Mouse (Mus musculus) hindbrain, postnatal 0 days (tissue): ENCODE measurements around the gene Slc35a5. TPM values are rescaled to one million over a fixed set of nuclear protein-coding genes. Genes with fewer than 3 reads are reported as not detected.

Experiments
- ATAC-seq: fragments of 200-750 bp; cut with Nextera tagmentation; 2 replicates; pipeline ENCODE4 v1.8.0; 2017; ENCODE audit warnings: mild to moderate bottlenecking, moderate TSS enrichment, moderate library complexity
- DNase-seq: peaks from one replicate; pipeline ENCODE4 v3.0.0-alpha.2; 2015; ENCODE audit warnings: low spot score
- H3K27ac ChIP-seq: fragments of 300-500 bp; sonication (generic); 2 replicates; pipeline ENCODE4 v1.5.1; 2014; ENCODE audit warnings: mild to moderate bottlenecking
- H3K27me3 ChIP-seq: fragments of 300-500 bp; sonication (generic); 2 replicates; pipeline ENCODE4 v1.6.1; 2014; ENCODE audit warnings: low read length, mixed read lengths; ENCODE audit not compliant: insufficient read depth
- H3K36me3 ChIP-seq: fragments of 300-500 bp; sonication (generic); 2 replicates; pipeline ENCODE4 v1.6.1; 2014; ENCODE audit warnings: low read length, mixed read lengths; ENCODE audit not compliant: insufficient read depth
- H3K4me1 ChIP-seq: fragments of 300-500 bp; sonication (generic); 2 replicates; pipeline ENCODE4 v1.6.1; 2014; ENCODE audit warnings: antibody characterized with exemption, low read length, mixed read lengths; ENCODE audit not compliant: insufficient read depth
- H3K4me2 ChIP-seq: fragments of 300-500 bp; sonication (generic); 2 replicates; pipeline ENCODE4 v1.6.1; 2014; ENCODE audit warnings: low read depth, mild to moderate bottlenecking, low read length, moderate library complexity, mixed read lengths
- H3K4me3 ChIP-seq: fragments of 300-500 bp; sonication (generic); 2 replicates; pipeline ENCODE4 v1.5.1; 2014; ENCODE audit warnings: low read length
- H3K9ac ChIP-seq: fragments of 300-500 bp; sonication (generic); replicated peaks from 2 replicates; pipeline ENCODE4 v1.6.1; 2014; ENCODE audit warnings: mild to moderate bottlenecking, low read length, moderate library complexity, mixed read lengths
- H3K9me3 ChIP-seq: fragments of 300-500 bp; sonication (generic); 2 replicates; pipeline ENCODE4 v1.6.1; 2016; ENCODE audit warnings: low read length, mixed read lengths
- CTCF ChIP-seq: IDR thresholded peaks from 2 replicates; pipeline ENCODE4 v1.5.1; 2016; ENCODE audit warnings: antibody characterized with exemption, control low read depth, low read depth
- WGBS: fragments of 180-500 bp; shearing (Covaris S2); extraction: QIAGEN DNeasy Blood & Tissue Kit; methylation state at CpG from one replicate; pipeline ENCODE4 v1.1.7; 2014; 5-methylcytosine and 5-hydroxymethylcytosine counted together
- polyA plus RNA-seq: library from polyadenylated mRNA; unstranded; fragments of >200 nt; fragmentation: Nextera tagmentation; extraction: Ambion mirVana; gene quantifications from 2 replicates; pipeline ENCODE4 v1.2.1, GENCODE M21; 2015
- total RNA-seq: library from RNA; depleted of rRNA; stranded (reverse); fragments of >200 nt; gene quantifications from 2 replicates; pipeline ENCODE4 v1.2.3, GENCODE M21; 2014; rRNA removed

The Slc35a5 gene
- total RNA-seq (30.2 and 43.7 TPM in 2 replicates), polyA plus RNA-seq (26.1 and 36.1 TPM in 2 replicates)

GRCm38 (mm10) chr16:45158522-45159388 is at the start of gene Slc35a5, which contains the start of gene Atg3:
Gene Slc35a5, minus strand, starts transcription at chr16:45158706.
Gene Atg3, plus strand, starts transcription at chr16:45158785.
- under 1% methylated on average over 57 of the region's 64 CpGs for WGBS
- TF ChIP-seq CTCF = no peak
- Histone ChIP-seq H3K4me3 (peak within 1 kb of the TSS; percentile 66), H3K9me3 (no peaks in the 10 kb centered on the region), H3K27me3 (no peaks in the 10 kb centered on the region), H3K36me3 (no peaks in the 10 kb centered on the region), H3K9ac (peak within 1 kb of the TSS; percentile 68), H3K4me2 (peak within 1 kb of the TSS; percentile 68), H3K27ac (peak within 1 kb of the TSS; percentile 89), H3K4me1 (peaks cover 11% of the 10 kb centered on the region; the same call in 1 of the 2 replicates)
- peak; percentile 99 for ATAC-seq
- peak; percentile 99 for DNase-seq

- Histone ChIP-seq H3K9ac (no peak overlapping the region), H3K4me2 (no peak overlapping the region), H3K4me1 (no peaks in the 10 kb centered on the region), H3K27me3 (no peaks in the 10 kb centered on the region), H3K4me3 (no peak overlapping the region), H3K36me3 (no peaks in the 10 kb centered on the region), H3K27ac (no peak overlapping the region), H3K9me3 (no peaks in the 10 kb centered on the region)
- ATAC-seq (no peak), DNase-seq (no peak)
- 53% methylated on average over 12 of the region's 12 CpGs for WGBS
- no peak for TF ChIP-seq CTCF
Observed at GRCm38 (mm10) chr16:45204859-45205670, 46.6 kb upstream of the Slc35a5 start.

DNA sequence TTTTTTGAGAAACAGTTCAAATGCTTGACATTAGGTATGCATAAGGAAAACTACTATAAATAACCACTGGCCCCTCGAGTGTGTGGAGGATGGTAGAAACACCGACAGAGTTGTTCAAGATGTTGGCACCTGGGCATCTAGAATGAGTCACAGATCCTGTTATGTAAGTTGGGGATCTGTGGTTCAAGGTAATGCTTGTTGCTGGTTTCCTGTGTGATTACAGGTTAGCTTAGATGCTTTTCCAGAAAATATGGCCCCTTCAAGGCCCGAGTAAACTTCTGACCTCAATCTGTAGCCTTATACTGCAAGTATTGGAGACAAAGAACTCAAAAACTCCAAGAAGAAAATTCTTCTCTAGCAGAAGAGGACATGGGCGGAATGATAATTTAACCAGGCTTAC is 45.9 kb upstream of the Slc35a5 start:
- Histone ChIP-seq H3K4me1 (no peaks in the 10 kb centered on the region), H3K27me3 (no peaks in the 10 kb centered on the region), H3K4me2 (no peak overlapping the region), H3K9ac (no peak overlapping the region), H3K9me3 (no peaks in the 10 kb centered on the region), H3K36me3 (no peaks in the 10 kb centered on the region), H3K4me3 (no peak overlapping the region), H3K27ac (no peak overlapping the region)
- 87% methylated on average over 4 of the region's 4 CpGs for WGBS
- TF ChIP-seq CTCF = no peak
- DNase-seq (no peak), ATAC-seq (no peak)

GRCm38 (mm10) chr16:45201395-45201794 is 42.9 kb upstream of the Slc35a5 start:
- no peaks in the 10 kb centered on the region for H3K27me3 ChIP-seq
- 79% methylated on average over 2 of the region's 2 CpGs for WGBS
- H3K27ac ChIP-seq = no peak overlapping the region
- H3K4me3 ChIP-seq = no peak overlapping the region
- H3K9me3 ChIP-seq = no peaks in the 10 kb centered on the region
- H3K4me2 ChIP-seq = no peak overlapping the region
- no peak for TF ChIP-seq CTCF
- no peaks in the 10 kb centered on the region for H3K4me1 ChIP-seq
- no peaks in the 10 kb centered on the region for H3K36me3 ChIP-seq
- no peak overlapping the region for H3K9ac ChIP-seq
- no peak for DNase-seq
- ATAC-seq = no peak

DNA sequence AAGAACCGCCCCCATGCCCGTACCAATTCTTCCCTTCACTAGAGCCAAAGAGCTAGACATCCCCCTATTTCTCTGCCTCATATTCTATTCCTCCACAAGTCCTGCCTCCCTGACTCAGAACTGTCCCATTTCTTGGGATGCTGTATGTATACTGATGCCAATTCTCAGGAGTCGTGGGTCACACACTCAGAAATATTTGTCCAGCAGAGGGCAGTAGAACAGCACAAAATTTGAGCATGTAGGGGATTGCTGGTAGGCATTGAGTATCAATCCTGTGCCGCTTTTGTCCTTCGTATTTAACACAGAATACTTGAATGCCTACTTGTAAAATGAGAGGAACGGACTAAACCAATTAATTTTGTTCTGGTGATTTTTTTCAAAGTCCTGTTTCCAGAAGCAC is 38.3 kb upstream of the Slc35a5 start:
- Histone ChIP-seq H3K9me3 (no peaks in the 10 kb centered on the region), H3K27ac (no peak overlapping the region), H3K36me3 (no peaks in the 10 kb centered on the region), H3K9ac (no peak overlapping the region), H3K4me1 (no peaks in the 10 kb centered on the region), H3K27me3 (no peaks in the 10 kb centered on the region), H3K4me3 (no peak overlapping the region), H3K4me2 (0 out of 2 replicates have a peak overlapping the region, but pooled peaks have one; percentile 21)
- peak; percentile 90 for TF ChIP-seq CTCF
- 31% methylated on average over 6 of the region's 6 CpGs for WGBS
- DNase-seq (peak; percentile 95), ATAC-seq (peak; percentile 90)

DNA sequence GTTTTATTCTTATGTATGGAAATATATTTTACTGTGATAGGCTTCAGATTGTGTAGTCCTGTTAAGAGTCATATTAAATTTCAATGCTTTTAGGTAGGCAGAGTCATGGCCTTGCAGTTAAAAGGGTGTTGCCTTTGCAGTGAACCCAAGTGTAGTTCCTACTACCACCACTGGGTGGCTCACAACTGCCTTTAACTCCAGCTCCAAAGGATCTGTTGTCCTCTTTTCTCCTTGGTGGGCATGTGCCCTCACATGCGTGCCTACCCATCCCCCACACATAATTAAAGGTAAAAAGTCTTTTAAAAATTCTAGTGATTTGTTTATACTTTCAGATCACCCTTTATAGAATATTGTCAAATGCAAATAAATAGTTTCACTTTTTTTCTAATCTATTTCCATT is 34.1 kb upstream of the Slc35a5 start:
- ATAC-seq = peak; percentile 87

More for the DNA sequence above, 34.1 kb upstream of the Slc35a5 start:
- H3K27me3 ChIP-seq = no peaks in the 10 kb centered on the region
- no peak overlapping the region for H3K27ac ChIP-seq
- H3K4me2 ChIP-seq = no peak overlapping the region
- peak; percentile 89 for DNase-seq
- no peak overlapping the region for H3K9ac ChIP-seq
- 0% methylated on average over 1 of the region's 1 CpGs for WGBS
- H3K4me1 ChIP-seq = no peaks in the 10 kb centered on the region
- no peak overlapping the region for H3K4me3 ChIP-seq
- H3K36me3 ChIP-seq = peaks cover 10% of the 10 kb centered on the region; the same call in 1 of the 2 replicates
- no peaks in the 10 kb centered on the region for H3K9me3 ChIP-seq
- TF ChIP-seq CTCF = peak; percentile 93
